Mouse (Mus musculus) myocyte (in vitro differentiated cells): ENCODE measurements at regions not wholly inside any gene's neighbourhood (a gene's known extent, or its start where the extent isn't known, plus 50 kb on each side); places are given as distances from the start of the nearest gene placed in this dataset.

Source experiments
- POLR2A ChIP-seq: IDR thresholded peaks from one replicate; pipeline ENCODE4 v1.6.1; 2011; ENCODE audit warnings: low read depth, mild to moderate bottlenecking, control low read depth, moderate library complexity; ENCODE audit not compliant: insufficient read length
- POLR2AphosphoS2 ChIP-seq: IDR thresholded peaks from one replicate; pipeline ENCODE4 v1.6.1; 2011; ENCODE audit warnings: low read depth, control low read depth; ENCODE audit not compliant: insufficient read length
- USF1 ChIP-seq: IDR thresholded peaks from one replicate; pipeline ENCODE4 v1.6.1; 2011; ENCODE audit warnings: low read depth, mild to moderate bottlenecking, control low read depth, moderate library complexity

- peak; percentile 13 for TF ChIP-seq POLR2A
- no peak for TF ChIP-seq USF1
- TF ChIP-seq POLR2AphosphoS2 = no peak
Observed at GRCm38 (mm10) chr17:45812289-45812955, 78.8 kb upstream of the 1600014C23Rik start.
